Mouse (Mus musculus) thymus, adult 18-20 months (tissue): Measurements from ENCODE around the gene Olfr1490.
"Not testable (repeated sequence)": the region's sequence is repeated elsewhere in the genome, so short reads cannot be mapped to it uniquely, and the experiment has no call there.

Experiments
- DNase-seq, 2 experiments: peaks; one replicate each; pipeline ENCODE4 v3.0.0; 2022; ENCODE audit warnings: mixed read lengths in 2 of 2

Olfr1490 gene

GRCm38 (mm10) chr19:13650791-13651190 lies at the start of gene Olfr1490:
Gene Olfr1490, plus strand, starts transcription at chr19:13651091.
- DNase-seq: no peak

DNA sequence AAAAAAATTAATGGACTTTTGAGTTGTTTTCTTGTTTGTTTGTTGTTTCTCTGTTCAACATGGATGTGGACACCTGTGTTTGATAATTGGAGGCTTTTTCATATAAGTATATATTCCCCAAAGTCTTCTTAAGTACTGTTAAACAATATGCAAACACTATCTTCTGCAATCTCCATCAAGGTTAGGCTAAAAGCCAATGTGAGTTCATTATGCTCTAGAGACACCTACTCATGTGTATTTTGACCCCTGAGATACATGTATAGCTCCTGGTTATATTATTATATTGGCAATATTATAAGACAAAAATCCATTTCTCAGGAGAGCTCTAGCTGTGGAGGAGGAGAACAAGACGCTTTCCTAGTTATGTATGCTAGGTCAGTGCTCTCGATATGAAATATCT lies 33.8 kb upstream of the Olfr1490 start, which contains the start of gene Olfr1487:
Olfr1487 (plus strand) TSS at position 301 of the 400 bp plus-strand sequence.
- DNase-seq: not testable (repeated sequence)

GRCm38 (mm10) chr19:13631321-13631720 lies 19.6 kb upstream of the Olfr1490 start, which contains the start of gene Olfr1489:
Gene Olfr1489, plus strand, starts transcription at chr19:13631621.
- no peak for DNase-seq

DNA sequence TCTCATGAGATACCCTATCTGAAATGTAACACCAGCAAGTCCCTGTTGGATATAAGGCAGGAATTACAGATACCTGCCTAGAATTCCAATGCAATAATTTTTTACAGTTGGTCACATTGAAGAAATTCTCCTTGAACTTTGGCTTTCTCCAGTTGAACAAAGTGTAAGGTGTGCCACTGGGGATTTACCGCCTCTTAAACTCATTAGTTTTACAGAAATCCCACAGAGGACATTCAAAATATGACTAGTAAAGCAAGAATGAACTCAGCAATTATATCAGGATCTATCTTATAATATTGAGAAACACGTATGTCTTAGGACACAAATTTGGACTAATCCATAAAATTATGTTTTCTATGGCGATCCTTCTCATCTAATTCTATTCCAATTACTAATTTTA lies 46.1 kb downstream of the Olfr1490 start, which contains the start of gene Olfr1491:
Olfr1491 (plus strand) TSS at position 301 of the 400 bp plus-strand sequence.
- no peak for DNase-seq
